Mouse (Mus musculus) midbrain, postnatal 0 days (tissue): Measurements from ENCODE around the gene Eif2b5. TPM values are rescaled to one million over a fixed set of nuclear protein-coding genes. Genes with fewer than 3 reads are reported as not detected.
"Not testable (repeated sequence)": the region's sequence is repeated elsewhere in the genome, so short reads cannot be mapped to it uniquely, and the experiment has no call there.

ENCODE experiments used
- ATAC-seq: fragments of 200-750 bp; cut with Nextera tagmentation; 2 replicates; pipeline ENCODE4 v1.8.0; 2017; ENCODE audit warnings: moderate number of reproducible peaks, mild to moderate bottlenecking, moderate TSS enrichment, moderate library complexity; ENCODE audit not compliant: low FRiP score
- DNase-seq: peaks from one replicate; pipeline ENCODE4 v3.0.0-alpha.2; 2015; ENCODE audit warnings: low spot score
- H3K27ac ChIP-seq: fragments of 300-500 bp; sonication (generic); 2 replicates; pipeline ENCODE4 v1.5.1; 2014; ENCODE audit warnings: low read depth, mild to moderate bottlenecking, low read length, mixed read lengths
- H3K27me3 ChIP-seq: fragments of 300-500 bp; sonication (generic); 2 replicates; pipeline ENCODE4 v1.6.1; 2014; ENCODE audit warnings: low read length, control low read depth, mixed read lengths; ENCODE audit not compliant: insufficient read depth
- H3K36me3 ChIP-seq: fragments of 300-500 bp; sonication (generic); 2 replicates; pipeline ENCODE4 v1.6.1; 2014; ENCODE audit warnings: low read length, control low read depth, mixed read lengths; ENCODE audit not compliant: insufficient read depth
- H3K4me1 ChIP-seq: fragments of 300-500 bp; sonication (generic); 2 replicates; pipeline ENCODE4 v1.6.1; 2014; ENCODE audit warnings: mild to moderate bottlenecking, control low read depth, antibody characterized with exemption, low read length, mixed read lengths; ENCODE audit not compliant: insufficient read depth
- H3K4me2 ChIP-seq: fragments of 300-500 bp; sonication (generic); 2 replicates; pipeline ENCODE4 v1.6.1; 2014; ENCODE audit warnings: low read depth, mild to moderate bottlenecking, low read length, mixed read lengths; ENCODE audit not compliant: poor library complexity, severe bottlenecking
- H3K4me3 ChIP-seq: fragments of 300-500 bp; sonication (generic); 2 replicates; pipeline ENCODE4 v1.5.1; 2014; ENCODE audit warnings: low read depth, mild to moderate bottlenecking, low read length, moderate library complexity
- H3K9ac ChIP-seq: fragments of 300-500 bp; sonication (generic); replicated peaks from 2 replicates; pipeline ENCODE4 v1.6.1; 2014; ENCODE audit warnings: mild to moderate bottlenecking, low read length, moderate library complexity, mixed read lengths; ENCODE audit not compliant: poor library complexity, severe bottlenecking
- H3K9me3 ChIP-seq: fragments of 300-500 bp; sonication (generic); 2 replicates; pipeline ENCODE4 v1.6.1; 2016; ENCODE audit warnings: low read length, control low read depth
- CTCF ChIP-seq: IDR thresholded peaks from 2 replicates; pipeline ENCODE4 v1.5.1; 2016; ENCODE audit warnings: antibody characterized with exemption, mild to moderate bottlenecking
- WGBS: fragments of 180-500 bp; shearing (Covaris S2); extraction: QIAGEN DNeasy Blood & Tissue Kit; methylation state at CpG from one replicate; pipeline ENCODE4 v1.1.7; 2014; 5-methylcytosine and 5-hydroxymethylcytosine counted together
- polyA plus RNA-seq: library from polyadenylated mRNA; unstranded; fragments of >200 nt; fragmentation: Nextera tagmentation; extraction: Ambion mirVana; gene quantifications from 2 replicates; pipeline ENCODE4 v1.2.1, GENCODE M21; 2015
- total RNA-seq: library from RNA; depleted of rRNA; stranded (reverse); fragments of >200 nt; gene quantifications from 2 replicates; pipeline ENCODE4 v1.2.3, GENCODE M21; 2014; rRNA removed

Eif2b5 gene
- total RNA-seq (87.2 and 96.4 TPM in 2 replicates), polyA plus RNA-seq (70.0 and 74.6 TPM in 2 replicates)

- TF ChIP-seq CTCF: peak; percentile 8; the same call in 1 of the 2 replicates
Measured at GRCm38 (mm10) chr16:20498677-20499475, at the start of gene Eif2b5. Gene Eif2b5, plus strand, starts transcription at chr16:20498817.

GRCm38 (mm10) chr16:20451774-20452173 is 46.8 kb upstream of the Eif2b5 start:
- no peaks in the 10 kb centered on the region for H3K4me1 ChIP-seq
- no peak for ATAC-seq
- H3K9ac ChIP-seq: no peak overlapping the region
- no peaks in the 10 kb centered on the region for H3K36me3 ChIP-seq
- WGBS: 76% methylated on average over 6 of the region's 6 CpGs
- DNase-seq: no peak
- no peaks in the 10 kb centered on the region for H3K9me3 ChIP-seq
- no peak overlapping the region for H3K4me3 ChIP-seq
- H3K27me3 ChIP-seq: no peaks in the 10 kb centered on the region
- no peak for TF ChIP-seq CTCF
- H3K4me2 ChIP-seq: no peak overlapping the region
- no peak overlapping the region for H3K27ac ChIP-seq

More at GRCm38 (mm10) chr16:20498677-20499475, at the start of gene Eif2b5:
- H3K27ac ChIP-seq: peak within 1 kb of the TSS; percentile 82
- no peaks in the 10 kb centered on the region for H3K4me1 ChIP-seq
- peak within 1 kb of the TSS; percentile 84 for H3K9ac ChIP-seq
- 1% methylated on average over 41 of the region's 49 CpGs for WGBS
- peak within 1 kb of the TSS; percentile 82 for H3K4me2 ChIP-seq
- peak; percentile 93 for ATAC-seq
- H3K4me3 ChIP-seq: peak within 1 kb of the TSS; percentile 94
- H3K9me3 ChIP-seq: no peaks in the 10 kb centered on the region
- DNase-seq: peak; percentile 94
- H3K36me3 ChIP-seq: peaks cover 19% of the 10 kb centered on the region
- no peaks in the 10 kb centered on the region for H3K27me3 ChIP-seq

DNA sequence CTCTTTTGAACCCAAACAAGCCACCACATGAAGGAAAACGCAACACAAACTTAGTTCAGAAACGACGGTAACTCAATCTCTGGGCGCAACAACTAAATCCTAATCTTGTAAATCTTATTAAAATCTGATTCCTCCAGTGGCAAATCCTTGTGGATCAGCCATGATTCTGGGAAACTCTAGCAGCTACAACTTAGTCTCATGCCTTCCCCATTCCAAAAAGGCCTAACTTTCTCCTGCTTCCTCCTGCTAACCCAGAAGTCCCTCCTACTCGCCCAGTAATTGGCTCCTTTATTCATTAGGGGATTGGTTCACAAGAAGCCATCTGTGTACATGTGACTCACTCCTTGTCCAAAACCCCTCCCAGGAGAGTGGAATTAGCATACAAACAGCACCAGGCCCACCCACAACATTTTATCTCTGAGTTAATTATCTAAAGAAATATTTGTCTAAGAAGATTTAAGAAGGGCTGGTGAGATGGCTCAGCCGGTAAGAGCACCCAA is 44.4 kb upstream of the Eif2b5 start:
- H3K36me3 ChIP-seq: no peaks in the 10 kb centered on the region
- H3K4me1 ChIP-seq: no peaks in the 10 kb centered on the region
- ATAC-seq (no peak), DNase-seq (no peak)
- H3K27me3 ChIP-seq: no peaks in the 10 kb centered on the region
- no peak overlapping the region for H3K4me2 ChIP-seq
- no peaks in the 10 kb centered on the region for H3K9me3 ChIP-seq
- H3K9ac ChIP-seq: no peak overlapping the region
- WGBS: 93% methylated on average over 6 of the region's 6 CpGs
- no peak overlapping the region for H3K27ac ChIP-seq
- no peak overlapping the region for H3K4me3 ChIP-seq
- TF ChIP-seq CTCF: no peak

DNA sequence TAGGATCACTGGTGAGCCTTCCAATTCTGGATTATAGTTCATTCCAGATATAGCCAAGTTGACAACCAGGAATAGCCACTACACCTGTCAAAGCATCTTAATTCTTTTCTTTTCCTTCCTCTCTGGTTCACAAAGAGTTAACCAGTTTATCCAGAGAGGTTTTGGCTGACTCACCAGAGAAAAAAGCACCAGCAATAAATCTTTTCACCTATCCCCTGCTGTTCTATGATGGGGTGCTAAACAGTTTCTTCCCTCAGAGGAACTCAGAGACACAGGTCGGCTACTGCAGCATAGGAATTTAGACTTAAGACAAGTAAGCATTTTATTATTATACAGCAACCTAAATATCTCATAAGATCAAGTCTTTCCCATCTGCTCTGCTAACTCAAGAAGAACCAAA is 42.5 kb upstream of the Eif2b5 start:
- 43% methylated on average over 1 of the region's 1 CpGs for WGBS
- Histone ChIP-seq H3K27ac (no peak overlapping the region), H3K36me3 (no peaks in the 10 kb centered on the region), H3K4me2 (no peak overlapping the region), H3K9me3 (no peaks in the 10 kb centered on the region), H3K4me1 (no peaks in the 10 kb centered on the region), H3K27me3 (no peaks in the 10 kb centered on the region), H3K9ac (no peak overlapping the region), H3K4me3 (no peak overlapping the region)
- no peak for DNase-seq
- no peak for ATAC-seq
- no peak for TF ChIP-seq CTCF

GRCm38 (mm10) chr16:20458736-20459135 is 39.9 kb upstream of the Eif2b5 start:
- not testable (repeated sequence) for H3K27me3 ChIP-seq, H3K4me3 ChIP-seq, H3K9me3 ChIP-seq, H3K9ac ChIP-seq, H3K36me3 ChIP-seq, H3K4me1 ChIP-seq, H3K4me2 ChIP-seq, ATAC-seq, H3K27ac ChIP-seq, DNase-seq
- WGBS: 95% methylated on average over 5 of the region's 5 CpGs

DNA sequence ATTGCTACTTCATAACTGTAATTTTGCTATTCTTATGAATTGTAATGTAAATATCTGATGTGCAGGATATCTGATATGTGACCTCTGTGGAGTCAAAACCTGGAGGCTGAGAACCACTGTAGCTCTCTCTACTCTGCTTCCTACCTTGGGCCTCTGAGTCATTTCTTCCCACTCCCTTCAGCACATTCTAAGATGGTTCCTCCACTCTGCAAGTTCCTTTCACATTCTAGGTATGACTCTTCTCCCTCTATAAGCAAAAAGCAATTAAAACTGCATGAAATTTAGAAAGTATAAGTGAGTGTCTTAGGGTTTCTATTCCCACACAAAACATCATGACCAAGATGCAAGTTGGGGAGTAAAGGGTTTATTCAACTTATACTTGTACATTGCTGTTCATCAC is 33.9 kb upstream of the Eif2b5 start:
- H3K27me3 ChIP-seq: no peaks in the 10 kb centered on the region
- no peaks in the 10 kb centered on the region for H3K9me3 ChIP-seq
- no peaks in the 10 kb centered on the region for H3K36me3 ChIP-seq
- no peak for TF ChIP-seq CTCF
- no peak overlapping the region for H3K27ac ChIP-seq
- no peak overlapping the region for H3K4me3 ChIP-seq
- ATAC-seq (no peak), DNase-seq (no peak)
- no peak overlapping the region for H3K9ac ChIP-seq
- no peak overlapping the region for H3K4me2 ChIP-seq
- no peaks in the 10 kb centered on the region for H3K4me1 ChIP-seq
